Mouse (Mus musculus) intestine, embryonic 14.5 days (tissue): Measurements from ENCODE around the gene Sox14. TPM values are rescaled to one million over a fixed set of nuclear protein-coding genes. Genes with fewer than 3 reads are reported as not detected.

Experiments
- ATAC-seq: fragments of 200-750 bp; cut with Nextera tagmentation; replicated peaks from 2 replicates; pipeline ENCODE4 v1.8.0; 2017; ENCODE audit warnings: low read depth, moderate number of reproducible peaks, moderate TSS enrichment, moderate library complexity; ENCODE audit not compliant: low FRiP score, low TSS enrichment
- DNase-seq: peaks from one replicate; pipeline ENCODE4 v3.0.0-alpha.2; 2018; ENCODE audit warnings: low spot score
- H3K27ac ChIP-seq: fragments of 300-500 bp; sonication (generic); 2 replicates; pipeline ENCODE4 v1.5.1; 2014; ENCODE audit warnings: low read depth, mild to moderate bottlenecking, control low read depth
- H3K27me3 ChIP-seq: fragments of 300-500 bp; sonication (generic); replicated peaks from 2 replicates; pipeline ENCODE4 v1.6.1; 2014; ENCODE audit warnings: low read length, control low read depth; ENCODE audit not compliant: control insufficient read depth, insufficient read depth
- H3K36me3 ChIP-seq: fragments of 300-500 bp; sonication (generic); 2 replicates; pipeline ENCODE4 v1.6.1; 2014; ENCODE audit warnings: low read length, control low read depth; ENCODE audit not compliant: control insufficient read depth, insufficient read depth
- H3K4me1 ChIP-seq: fragments of 300-500 bp; sonication (generic); replicated peaks from 2 replicates; pipeline ENCODE4 v1.6.1; 2014; ENCODE audit warnings: low read length, control low read depth, mixed read lengths; ENCODE audit not compliant: control insufficient read depth, insufficient read depth
- H3K4me2 ChIP-seq: fragments of 300-500 bp; sonication (generic); 2 replicates; pipeline ENCODE4 v1.6.1; 2014; ENCODE audit warnings: low read length
- H3K4me3 ChIP-seq: fragments of 300-500 bp; sonication (generic); 2 replicates; pipeline ENCODE4 v1.5.1; 2014; ENCODE audit warnings: low read depth, low read length, control low read depth, mixed read lengths
- H3K9ac ChIP-seq: fragments of 300-500 bp; sonication (generic); 2 replicates; pipeline ENCODE4 v1.6.1; 2014; ENCODE audit warnings: mild to moderate bottlenecking, low read length
- H3K9me3 ChIP-seq: fragments of 300-500 bp; sonication (generic); 2 replicates; pipeline ENCODE4 v1.6.1; 2016; ENCODE audit warnings: low read length, control low read depth; ENCODE audit not compliant: control insufficient read depth
- WGBS: fragments of 180-500 bp; shearing (Covaris S2); extraction: QIAGEN DNeasy Blood & Tissue Kit; methylation state at CpG from one replicate; pipeline ENCODE4 v1.1.7; 2014; 5-methylcytosine and 5-hydroxymethylcytosine counted together
- polyA plus RNA-seq: library from polyadenylated mRNA; unstranded; fragments of >200 nt; fragmentation: Nextera tagmentation; extraction: Ambion mirVana; gene quantifications from 2 replicates; pipeline ENCODE4 v1.2.1, GENCODE M21; 2014

Sox14 gene
- polyA plus RNA-seq, 1 experiment from 2014 or later, result not detected

DNA sequence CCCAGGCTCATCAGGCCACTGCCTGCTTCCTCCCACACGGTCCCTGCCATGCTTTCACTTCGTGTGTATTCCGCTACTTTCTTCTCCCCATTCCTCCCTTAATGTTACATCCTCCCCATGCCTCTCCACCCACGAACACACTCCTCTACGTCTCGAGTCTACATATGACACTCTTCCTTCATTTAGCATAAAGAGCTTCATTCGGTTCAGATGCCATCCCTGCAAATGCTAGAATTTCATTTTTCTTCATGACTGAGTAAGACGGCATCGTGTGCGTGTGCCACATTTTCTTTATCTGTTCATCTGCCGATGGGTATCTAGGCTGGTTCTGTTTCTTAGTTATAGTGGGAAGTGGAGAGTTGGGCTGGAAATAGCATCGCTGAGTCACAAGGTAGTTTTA is 39.3 kb downstream of the Sox14 start:
- Histone ChIP-seq H3K9ac (no peak overlapping the region), H3K27ac (no peak overlapping the region), H3K27me3 (no peaks in the 10 kb centered on the region), H3K9me3 (0 out of 2 replicates have a peak, but pooled peaks cover 2% of the 10 kb centered on the region), H3K4me3 (no peak overlapping the region), H3K4me1 (0 out of 2 replicates have a peak, but pooled peaks cover 3% of the 10 kb centered on the region), H3K4me2 (no peak overlapping the region), H3K36me3 (no peaks in the 10 kb centered on the region)
- DNase-seq, result no peak
- 93% methylated on average over 12 of the region's 12 CpGs for WGBS
- no peak for ATAC-seq

DNA sequence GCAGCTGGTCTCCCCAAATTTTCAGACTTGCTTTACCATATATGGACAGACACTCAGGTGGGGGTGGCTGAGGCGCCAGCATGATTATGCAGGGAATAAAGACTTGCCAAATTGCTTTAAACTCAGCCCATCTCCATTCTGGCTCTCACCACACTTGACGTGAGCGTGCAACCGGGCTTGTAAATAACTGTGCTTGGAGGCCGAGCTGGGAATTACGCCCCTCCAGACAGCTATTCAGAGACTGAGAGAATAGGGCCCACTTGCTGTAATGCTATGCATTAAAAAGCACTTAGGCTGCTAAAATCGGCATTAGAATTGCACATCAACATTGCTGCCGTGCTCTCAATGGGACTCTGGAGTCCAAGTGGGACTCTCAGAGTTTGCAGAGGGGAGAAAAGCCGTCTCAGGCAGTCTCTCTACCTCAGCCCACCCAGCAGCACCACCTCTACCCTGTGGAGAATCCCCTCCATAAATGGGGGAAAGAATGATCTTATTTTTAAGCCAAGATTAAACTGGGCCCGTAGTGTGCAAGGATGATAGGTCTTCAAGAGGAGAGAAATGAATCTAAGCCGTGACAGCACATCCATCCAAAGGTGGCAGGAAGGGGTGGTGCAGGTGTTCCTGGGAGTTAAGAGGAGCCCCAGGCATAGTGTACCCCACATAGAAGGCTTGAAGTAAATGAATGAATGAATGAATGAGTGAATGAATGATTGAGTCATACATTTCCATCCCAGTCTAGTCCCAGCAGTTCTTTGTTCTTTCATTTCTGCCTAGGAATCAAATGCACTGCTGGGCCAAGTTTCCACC is 40.1 kb downstream of the Sox14 start:
- H3K27me3 ChIP-seq, result no peaks in the 10 kb centered on the region
- H3K4me1 ChIP-seq, result 0 out of 2 replicates have a peak, but pooled peaks cover 3% of the 10 kb centered on the region
- 74% methylated on average over 11 of the region's 11 CpGs for WGBS
- no peak overlapping the region for H3K9ac ChIP-seq
- 0 out of 2 replicates have a peak, but pooled peaks cover 2% of the 10 kb centered on the region for H3K9me3 ChIP-seq
- DNase-seq (no peak), ATAC-seq (no peak)
- no peaks in the 10 kb centered on the region for H3K36me3 ChIP-seq
- no peak overlapping the region for H3K4me3 ChIP-seq
- no peak overlapping the region for H3K4me2 ChIP-seq
- H3K27ac ChIP-seq, result no peak overlapping the region

Other genes with a start within 250 kb of the Sox14 start
- 14.3 and 15.1 TPM in 2 replicates for gene Dzip1l, start 246.7 kb downstream of the Sox14 start, polyA plus RNA-seq
- 3.5 and 5.1 TPM in 2 replicates for gene Cldn18, start 158.9 kb downstream of the Sox14 start, polyA plus RNA-seq